Mouse (Mus musculus) frontal cortex, postnatal 14 days (tissue): Measurements from ENCODE around the gene Rnf215.

Source experiments
- DNase-seq, 2 experiments: peaks; one replicate each; pipeline ENCODE4 v3.0.0; 2022; ENCODE audit warnings: low spot score in 2 of 2

The Rnf215 gene

GRCm38 (mm10) chr11:4190677-4191076, 55.7 kb downstream of the Rnf215 start:
- DNase-seq, result no peak
